Mouse (Mus musculus) lung, postnatal 0 days (tissue): ENCODE measurements around the gene Ace2. TPM values are rescaled to one million over a fixed set of nuclear protein-coding genes. Genes with fewer than 3 reads are reported as not detected.

ENCODE experiments used
- ATAC-seq: fragments of 200-750 bp; cut with Nextera tagmentation; 2 replicates; pipeline ENCODE4 v1.8.0; 2017; ENCODE audit warnings: moderate library complexity
- DNase-seq: peaks from one replicate; pipeline ENCODE4 v3.0.0-alpha.2; 2016; ENCODE audit warnings: low spot score
- H3K27ac ChIP-seq: fragments of 300-500 bp; sonication (generic); 2 replicates; pipeline ENCODE4 v1.5.1; 2014; ENCODE audit warnings: antibody characterized with exemption, mild to moderate bottlenecking, low read length, mixed read lengths
- H3K27me3 ChIP-seq: fragments of 300-500 bp; sonication (generic); replicated peaks from 2 replicates; pipeline ENCODE4 v1.6.1; 2014; ENCODE audit warnings: low read length, mixed read lengths; ENCODE audit not compliant: insufficient read depth
- H3K36me3 ChIP-seq: fragments of 300-500 bp; sonication (generic); 2 replicates; pipeline ENCODE4 v1.6.1; 2014; ENCODE audit warnings: low read length, mixed read lengths; ENCODE audit not compliant: insufficient read depth
- H3K4me1 ChIP-seq: fragments of 300-500 bp; sonication (generic); 2 replicates; pipeline ENCODE4 v1.6.1; 2014; ENCODE audit warnings: antibody characterized with exemption, low read depth, low read length, mixed read lengths; ENCODE audit not compliant: insufficient read depth
- H3K4me2 ChIP-seq: fragments of 300-500 bp; sonication (generic); replicated peaks from 2 replicates; pipeline ENCODE4 v1.6.1; 2014; ENCODE audit warnings: low read depth, mild to moderate bottlenecking, low read length, moderate library complexity, mixed read lengths
- H3K4me3 ChIP-seq: fragments of 300-500 bp; sonication (generic); 2 replicates; pipeline ENCODE4 v1.5.1; 2014; ENCODE audit warnings: low read depth, low read length
- H3K9ac ChIP-seq: fragments of 300-500 bp; sonication (generic); replicated peaks from 2 replicates; pipeline ENCODE4 v1.6.1; 2014; ENCODE audit warnings: low read depth, mild to moderate bottlenecking
- H3K9me3 ChIP-seq: fragments of 300-500 bp; sonication (generic); 2 replicates; pipeline ENCODE4 v1.6.1; 2016; ENCODE audit warnings: low read length, mixed read lengths
- CTCF ChIP-seq: IDR thresholded peaks from 2 replicates; pipeline ENCODE4 v1.5.1; 2016; ENCODE audit warnings: antibody characterized with exemption, mild to moderate bottlenecking
- EP300 ChIP-seq: IDR thresholded peaks from 2 replicates; pipeline ENCODE4 v1.6.1; 2016; ENCODE audit warnings: antibody characterized with exemption, mild to moderate bottlenecking, control low read depth
- WGBS: fragments of 180-500 bp; shearing (Covaris S2); extraction: QIAGEN DNeasy Blood & Tissue Kit; methylation state at CpG from one replicate; pipeline ENCODE4 v1.1.7; 2014; 5-methylcytosine and 5-hydroxymethylcytosine counted together
- polyA plus RNA-seq: library from polyadenylated mRNA; unstranded; fragments of >200 nt; fragmentation: Nextera tagmentation; extraction: Ambion mirVana; gene quantifications from 2 replicates; pipeline ENCODE4 v1.2.1, GENCODE M21; 2015

Ace2 gene
- polyA plus RNA-seq, 1 experiment from 2014 or later, result 7.6 TPM

- no peak for DNase-seq
- Histone ChIP-seq H3K9me3 (no peaks in the 10 kb centered on the region), H3K36me3 (no peaks in the 10 kb centered on the region), H3K4me2 (no peak overlapping the region), H3K4me3 (no peak overlapping the region), H3K27me3 (no peaks in the 10 kb centered on the region), H3K9ac (no peak overlapping the region), H3K4me1 (no peaks in the 10 kb centered on the region), H3K27ac (no peak overlapping the region)
- TF ChIP-seq CTCF (no peak), EP300 (no peak)
- ATAC-seq, result no peak
- 100% methylated on average over 1 of the region's 1 CpGs for WGBS
Measured at GRCm38 (mm10) chrX:164175311-164175710, 36.2 kb downstream of the Ace2 start.

- 70% methylated on average over 2 of the region's 2 CpGs for WGBS
- Histone ChIP-seq H3K36me3 (no peaks in the 10 kb centered on the region), H3K4me2 (no peak overlapping the region), H3K4me1 (no peaks in the 10 kb centered on the region), H3K9me3 (no peaks in the 10 kb centered on the region), H3K4me3 (no peak overlapping the region), H3K27me3 (no peaks in the 10 kb centered on the region), H3K9ac (no peak overlapping the region), H3K27ac (no peak overlapping the region)
- no peak for TF ChIP-seq CTCF
- no peak for TF ChIP-seq EP300
- DNase-seq (no peak), ATAC-seq (no peak)
Measured at GRCm38 (mm10) chrX:164175780-164176179, 36.6 kb downstream of the Ace2 start.

DNA sequence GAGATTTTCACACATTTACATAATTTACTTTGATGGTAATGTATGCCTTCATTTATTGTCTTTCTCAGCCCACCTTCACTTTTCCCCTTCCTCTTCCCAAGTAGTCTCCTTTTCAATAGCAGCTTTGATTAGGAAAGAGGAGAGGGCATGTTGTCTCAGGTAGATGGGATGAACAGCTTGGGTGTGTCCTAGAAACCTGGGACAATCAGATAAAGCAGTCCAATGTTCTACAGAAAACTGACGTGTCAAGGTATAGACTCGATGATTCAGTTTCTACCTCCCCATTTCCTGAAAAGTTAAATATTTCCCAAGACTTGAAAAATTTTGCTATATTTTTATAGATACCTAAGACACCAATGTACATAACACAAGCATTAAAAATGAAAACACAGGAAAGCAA lies 39.7 kb downstream of the Ace2 start:
- no peak overlapping the region for H3K9ac ChIP-seq
- no peak overlapping the region for H3K27ac ChIP-seq
- no peaks in the 10 kb centered on the region for H3K36me3 ChIP-seq
- DNase-seq (no peak), ATAC-seq (no peak)
- H3K27me3 ChIP-seq, result no peaks in the 10 kb centered on the region
- no peak overlapping the region for H3K4me3 ChIP-seq
- 78% methylated on average over 2 of the region's 2 CpGs for WGBS
- TF ChIP-seq CTCF (no peak), EP300 (no peak)
- no peaks in the 10 kb centered on the region for H3K9me3 ChIP-seq
- H3K4me1 ChIP-seq, result no peaks in the 10 kb centered on the region
- no peak overlapping the region for H3K4me2 ChIP-seq

GRCm38 (mm10) chrX:164179746-164180145 lies 40.6 kb downstream of the Ace2 start:
- ATAC-seq, result no peak
- peak; percentile 72 for DNase-seq
- Histone ChIP-seq H3K36me3 (no peaks in the 10 kb centered on the region), H3K4me1 (no peaks in the 10 kb centered on the region), H3K4me2 (no peak overlapping the region), H3K27me3 (no peaks in the 10 kb centered on the region), H3K27ac (no peak overlapping the region), H3K9me3 (no peaks in the 10 kb centered on the region), H3K4me3 (no peak overlapping the region), H3K9ac (no peak overlapping the region)
- 11% methylated on average over 3 of the region's 3 CpGs for WGBS
- no peak for TF ChIP-seq EP300
- TF ChIP-seq CTCF, result peak; percentile 71

DNA sequence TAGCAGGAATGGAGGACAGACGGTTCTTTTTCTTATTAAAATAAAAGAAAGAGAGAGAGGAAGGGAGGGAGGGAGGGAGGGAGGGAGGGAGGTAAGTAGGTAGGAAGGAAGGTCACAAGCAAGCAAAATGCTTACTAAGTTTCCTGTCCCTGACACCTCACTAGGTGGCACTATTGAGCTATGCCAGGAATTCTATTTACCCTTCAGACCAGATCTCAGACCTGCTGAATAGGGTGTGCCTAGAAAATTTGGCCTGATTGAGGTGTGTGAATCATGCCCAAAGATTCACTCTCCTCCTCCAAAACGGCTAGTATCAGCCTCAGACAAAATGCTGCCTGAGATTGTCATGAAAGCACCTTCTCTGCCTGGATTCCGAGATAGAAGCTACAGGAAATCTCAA lies 44.7 kb downstream of the Ace2 start:
- H3K27ac ChIP-seq, result no peak overlapping the region
- H3K4me3 ChIP-seq, result no peak overlapping the region
- WGBS, result 31% methylated on average over 3 of the region's 3 CpGs
- no peaks in the 10 kb centered on the region for H3K36me3 ChIP-seq
- H3K9ac ChIP-seq, result no peak overlapping the region
- H3K4me2 ChIP-seq, result no peak overlapping the region
- DNase-seq, result peak; percentile 72
- ATAC-seq, result no peak
- no peaks in the 10 kb centered on the region for H3K9me3 ChIP-seq
- H3K4me1 ChIP-seq, result no peaks in the 10 kb centered on the region
- H3K27me3 ChIP-seq, result no peaks in the 10 kb centered on the region
- TF ChIP-seq EP300, result no peak
- TF ChIP-seq CTCF, result peak; percentile 84

GRCm38 (mm10) chrX:164189880-164190279 lies 50.7 kb downstream of the Ace2 start:
- TF ChIP-seq EP300 (no peak), CTCF (no peak)
- H3K9me3 ChIP-seq, result no peaks in the 10 kb centered on the region
- no peaks in the 10 kb centered on the region for H3K36me3 ChIP-seq
- ATAC-seq (no peak), DNase-seq (no peak)
- H3K4me1 ChIP-seq, result no peaks in the 10 kb centered on the region
- no peaks in the 10 kb centered on the region for H3K27me3 ChIP-seq
- H3K4me2 ChIP-seq, result no peak overlapping the region
- H3K9ac ChIP-seq, result no peak overlapping the region
- H3K4me3 ChIP-seq, result no peak overlapping the region
- no peak overlapping the region for H3K27ac ChIP-seq

- DNase-seq (no peak), ATAC-seq (no peak)
- 85% methylated on average over 2 of the region's 2 CpGs for WGBS
- H3K9me3 ChIP-seq, result no peaks in the 10 kb centered on the region
- no peak overlapping the region for H3K4me2 ChIP-seq
- no peaks in the 10 kb centered on the region for H3K4me1 ChIP-seq
- TF ChIP-seq CTCF, result no peak
- TF ChIP-seq EP300, result no peak
- H3K27ac ChIP-seq, result no peak overlapping the region
- no peaks in the 10 kb centered on the region for H3K27me3 ChIP-seq
- no peak overlapping the region for H3K4me3 ChIP-seq
- H3K36me3 ChIP-seq, result no peaks in the 10 kb centered on the region
- no peak overlapping the region for H3K9ac ChIP-seq
Measured at GRCm38 (mm10) chrX:164197679-164198078, 58.5 kb downstream of the Ace2 start.
